Mouse (Mus musculus) embryonic facial prominence, embryonic 11.5 days (tissue): ENCODE measurements around the gene Cdon. TPM values are rescaled to one million over a fixed set of nuclear protein-coding genes. Genes with fewer than 3 reads are reported as not detected.

Experiments
- ATAC-seq: fragments of 200-750 bp; cut with Nextera tagmentation; replicated peaks from 2 replicates; pipeline ENCODE4 v1.8.0; 2017; ENCODE audit warnings: low read depth; ENCODE audit not compliant: insufficient number of reproducible peaks, low FRiP score, low TSS enrichment
- DNase-seq: peaks from one replicate; pipeline ENCODE4 v3.0.0-alpha.2; 2015; ENCODE audit warnings: low spot score
- H3K27ac ChIP-seq: fragments of 300-500 bp; sonication (generic); replicated peaks from 2 replicates; pipeline ENCODE4 v1.5.1; 2014; ENCODE audit warnings: mild to moderate bottlenecking, low read depth, low read length, control low read depth
- H3K27me3 ChIP-seq: fragments of 300-500 bp; sonication (generic); 2 replicates; pipeline ENCODE4 v1.6.1; 2014; ENCODE audit warnings: mild to moderate bottlenecking, low read length, moderate library complexity, mixed read lengths; ENCODE audit not compliant: control insufficient read depth, insufficient read depth
- H3K36me3 ChIP-seq: fragments of 300-500 bp; sonication (generic); replicated peaks from 2 replicates; pipeline ENCODE4 v1.6.1; 2014; ENCODE audit warnings: low read depth, mild to moderate bottlenecking, low read length, moderate library complexity, mixed read lengths; ENCODE audit not compliant: control insufficient read depth, insufficient read depth
- H3K4me1 ChIP-seq: fragments of 300-500 bp; sonication (generic); 2 replicates; pipeline ENCODE4 v1.6.1; 2014; ENCODE audit warnings: low read length, mixed read lengths; ENCODE audit not compliant: control insufficient read depth, insufficient read depth
- H3K4me2 ChIP-seq: fragments of 300-500 bp; sonication (generic); 2 replicates; pipeline ENCODE4 v1.6.1; 2014; ENCODE audit warnings: low read depth, mild to moderate bottlenecking, control low read depth, low read length, moderate library complexity
- H3K4me3 ChIP-seq: fragments of 300-500 bp; sonication (generic); 2 replicates; pipeline ENCODE4 v1.5.1; 2014; ENCODE audit warnings: low read depth, low read length, control low read depth
- H3K9ac ChIP-seq: fragments of 300-500 bp; sonication (generic); replicated peaks from 2 replicates; pipeline ENCODE4 v1.6.1; 2014; ENCODE audit warnings: mild to moderate bottlenecking, control low read depth, low read length
- H3K9me3 ChIP-seq: fragments of 300-500 bp; sonication (generic); replicated peaks from 2 replicates; pipeline ENCODE4 v1.6.1; 2016; ENCODE audit warnings: mild to moderate bottlenecking, low read length, inconsistent platforms, mixed read lengths; ENCODE audit not compliant: control insufficient read depth
- WGBS: fragments of 180-500 bp; shearing (Covaris S2); extraction: QIAGEN DNeasy Blood & Tissue Kit; methylation state at CpG from one replicate; pipeline ENCODE4 v1.1.7; 2014; 5-methylcytosine and 5-hydroxymethylcytosine counted together
- polyA plus RNA-seq: library from polyadenylated mRNA; unstranded; fragments of >200 nt; fragmentation: Nextera tagmentation; extraction: Ambion mirVana; gene quantifications from 2 replicates; pipeline ENCODE4 v1.2.1, GENCODE M21; 2014

Gene Cdon
- polyA plus RNA-seq, 1 experiment from 2014 or later: 7.5 TPM

GRCm38 (mm10) chr9:35439062-35439442 is 18.1 kb downstream of the Cdon start:
- ATAC-seq (no peak), DNase-seq (no peak)
- Histone ChIP-seq H3K4me3 (no peak overlapping the region), H3K4me2 (no peak overlapping the region), H3K36me3 (no peaks in the 10 kb centered on the region), H3K9ac (no peak overlapping the region), H3K9me3 (no peaks in the 10 kb centered on the region), H3K4me1 (no peaks in the 10 kb centered on the region), H3K27ac (no peak overlapping the region), H3K27me3 (no peaks in the 10 kb centered on the region)
- WGBS: 80% methylated on average over 6 of the region's 6 CpGs

- H3K4me2 ChIP-seq: no peak overlapping the region
- DNase-seq: no peak
- H3K4me1 ChIP-seq: no peaks in the 10 kb centered on the region
- H3K27ac ChIP-seq: no peak overlapping the region
- H3K4me3 ChIP-seq: no peak overlapping the region
- no peaks in the 10 kb centered on the region for H3K36me3 ChIP-seq
- no peaks in the 10 kb centered on the region for H3K9me3 ChIP-seq
- H3K9ac ChIP-seq: no peak overlapping the region
- H3K27me3 ChIP-seq: no peaks in the 10 kb centered on the region
- no peak for ATAC-seq
Measured at GRCm38 (mm10) chr9:35439754-35440153, 18.8 kb downstream of the Cdon start.

DNA sequence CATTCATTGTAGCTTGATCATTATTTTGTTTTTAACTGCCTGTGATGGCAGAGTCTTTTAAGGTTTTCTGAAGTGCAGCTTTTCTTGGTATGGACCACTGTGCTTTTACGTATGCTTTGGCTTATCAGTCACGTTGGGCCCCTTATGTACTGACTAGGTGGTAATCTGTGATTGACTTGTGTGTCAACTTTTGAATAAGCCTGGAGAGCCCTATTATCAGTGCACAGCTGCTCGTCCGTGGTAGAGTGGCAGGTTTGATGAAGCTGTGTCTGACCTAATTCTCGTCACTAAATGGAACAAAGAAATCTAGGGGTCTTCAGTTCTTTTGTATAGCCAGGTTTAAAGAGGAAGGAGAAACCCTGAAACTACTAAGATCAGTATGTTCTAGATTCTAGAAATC is 21.5 kb downstream of the Cdon start:
- Histone ChIP-seq H3K27me3 (no peaks in the 10 kb centered on the region), H3K4me2 (no peak overlapping the region)
- no peak for ATAC-seq

GRCm38 (mm10) chr9:35443618-35444511 is 22.9 kb downstream of the Cdon start:
- no peak overlapping the region for H3K27ac ChIP-seq
- no peak overlapping the region for H3K4me2 ChIP-seq
- DNase-seq (peak; percentile 53), ATAC-seq (no peak)
- H3K9me3 ChIP-seq: no peaks in the 10 kb centered on the region
- no peaks in the 10 kb centered on the region for H3K4me1 ChIP-seq
- no peak overlapping the region for H3K4me3 ChIP-seq
- 24% methylated on average over 13 of the region's 13 CpGs for WGBS
- no peaks in the 10 kb centered on the region for H3K36me3 ChIP-seq
- H3K9ac ChIP-seq: no peak overlapping the region
- H3K27me3 ChIP-seq: no peaks in the 10 kb centered on the region

More for the DNA sequence above, 21.5 kb downstream of the Cdon start:
- Histone ChIP-seq H3K4me1 (no peaks in the 10 kb centered on the region), H3K27ac (no peak overlapping the region), H3K4me3 (no peak overlapping the region), H3K9ac (no peak overlapping the region), H3K9me3 (no peaks in the 10 kb centered on the region), H3K36me3 (no peaks in the 10 kb centered on the region)
- no peak for DNase-seq
- WGBS: 32% methylated on average over 5 of the region's 5 CpGs

DNA sequence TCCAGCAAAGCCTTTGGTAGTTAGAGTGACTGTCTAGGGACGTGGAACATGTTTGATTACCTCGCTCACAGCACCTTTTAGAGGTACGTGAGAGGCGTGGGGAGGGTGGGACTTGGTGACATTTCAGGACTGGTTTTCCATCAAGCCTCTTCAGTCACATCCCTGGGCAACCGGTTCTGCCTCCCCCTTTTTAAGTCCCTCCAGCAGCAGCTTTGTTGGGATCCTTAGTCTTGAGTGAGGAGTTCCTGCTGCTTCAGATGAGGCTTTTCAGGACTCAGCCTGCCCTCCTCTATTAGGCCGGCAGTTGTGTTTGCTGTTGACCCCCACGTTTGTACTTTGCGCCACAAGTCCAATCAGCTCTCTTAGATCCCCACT is 23.6 kb downstream of the Cdon start:
- Histone ChIP-seq H3K36me3 (no peaks in the 10 kb centered on the region), H3K27ac (no peak overlapping the region), H3K9ac (no peak overlapping the region), H3K9me3 (no peaks in the 10 kb centered on the region), H3K4me3 (no peak overlapping the region), H3K4me2 (no peak overlapping the region), H3K27me3 (no peaks in the 10 kb centered on the region), H3K4me1 (no peaks in the 10 kb centered on the region)
- ATAC-seq: peak; percentile 26; the same call in 1 of the 2 replicates
- no peak for DNase-seq
- WGBS: 36% methylated on average over 8 of the region's 8 CpGs

DNA sequence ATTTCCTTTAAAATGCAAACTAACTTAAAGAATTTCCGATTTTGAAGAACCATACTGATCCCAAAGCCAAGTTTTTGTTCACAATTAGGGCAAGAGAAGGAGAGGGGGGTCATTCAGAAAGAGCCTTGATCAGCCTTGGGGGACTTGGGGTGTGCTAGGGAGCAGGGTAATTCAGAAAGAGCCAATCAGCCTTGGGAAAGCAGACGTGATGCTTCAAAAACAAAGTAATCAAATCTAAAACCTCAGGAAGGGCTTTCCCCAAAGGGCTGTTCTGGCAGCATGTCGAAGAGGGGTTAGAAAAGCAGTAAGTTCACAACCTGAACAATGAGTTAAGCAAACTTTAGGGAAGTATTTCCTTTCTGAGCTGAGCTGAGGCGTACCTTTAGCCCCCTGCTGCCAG is 26.0 kb downstream of the Cdon start:
- H3K4me3 ChIP-seq: no peak overlapping the region
- H3K9ac ChIP-seq: no peak overlapping the region
- ATAC-seq (no peak), DNase-seq (peak; percentile 59)
- 30% methylated on average over 4 of the region's 4 CpGs for WGBS
- no peak overlapping the region for H3K4me2 ChIP-seq
- no peaks in the 10 kb centered on the region for H3K9me3 ChIP-seq
- H3K27ac ChIP-seq: no peak overlapping the region
- H3K4me1 ChIP-seq: no peaks in the 10 kb centered on the region
- no peaks in the 10 kb centered on the region for H3K36me3 ChIP-seq
- H3K27me3 ChIP-seq: no peaks in the 10 kb centered on the region

- H3K9ac ChIP-seq: no peak overlapping the region
- H3K27me3 ChIP-seq: no peaks in the 10 kb centered on the region
- H3K4me3 ChIP-seq: no peak overlapping the region
- DNase-seq (peak; percentile 52), ATAC-seq (no peak)
- H3K4me2 ChIP-seq: no peak overlapping the region
- H3K4me1 ChIP-seq: no peaks in the 10 kb centered on the region
- WGBS: 44% methylated on average over 6 of the region's 6 CpGs
- peaks cover 2% of the 10 kb centered on the region for H3K36me3 ChIP-seq
- no peak overlapping the region for H3K27ac ChIP-seq
- no peaks in the 10 kb centered on the region for H3K9me3 ChIP-seq
Measured at GRCm38 (mm10) chr9:35453311-35453710, 32.4 kb downstream of the Cdon start.

GRCm38 (mm10) chr9:35459594-35459993 is 38.7 kb downstream of the Cdon start:
- Histone ChIP-seq H3K4me2 (no peak overlapping the region), H3K9ac (no peak overlapping the region), H3K4me1 (no peaks in the 10 kb centered on the region), H3K9me3 (no peaks in the 10 kb centered on the region), H3K27ac (no peak overlapping the region), H3K36me3 (peaks cover 2% of the 10 kb centered on the region), H3K4me3 (no peak overlapping the region), H3K27me3 (no peaks in the 10 kb centered on the region)
- DNase-seq: no peak
- WGBS: 86% methylated on average over 8 of the region's 8 CpGs
- no peak for ATAC-seq
